Mouse (Mus musculus): ENCODE results near the gene Gnptab.

- no peak for TF ChIP-seq CTCF (conservative IDR thresholded peaks at IDR 0.05; ENCODE audit: insufficient read depth, insufficient read length, low read depth, low read length)
- TF ChIP-seq POLR2A (IDR thresholded peaks at IDR 0.05; ENCODE audit: low read depth, low read length) = no peak
Observed at GRCm38 (mm10) chr10:88385758-88386157, 6.8 kb downstream of the Gnptab start.
